ENCODE assay signal across 14 mouse cellular contexts in genomic region chr16:36622320-36622719, GRCm38 (mm10). TPM values are rescaled to one million over a fixed set of nuclear protein-coding genes. Genes with fewer than 3 reads are reported as not detected.
DNase-seq lines count a peak whose midpoint lies in the region; ATAC-seq and TF ChIP-seq lines count a peak whose summit lies in the region.
"Had no signal": no experiment of that assay in that cellular context is flagged by ENCODE, and none has a peak within 500 bp of the region (broad histone marks: within the 10 kb centered on the region; RNA-seq: fewer than 3 reads in every experiment).

No protein-coding gene starts in this region.

- H3K9me3 ChIP-seq in kidney, embryonic 15.5 days (replicated peaks) = no peaks in the 10 kb centered on the region
- H3K9me3 ChIP-seq in stomach, postnatal 0 days (ENCODE audit: control insufficient read depth, low read length) = no peaks in the 10 kb centered on the region
- H3K9me3 ChIP-seq: midbrain, embryonic 10.5 days; neural tube, embryonic 15.5 days had no signal

- H3K4me2 ChIP-seq in kidney, embryonic 15.5 days = no peak overlapping the region
- no peak overlapping the region for H3K4me2 ChIP-seq in stomach, postnatal 0 days (replicated peaks; ENCODE audit: low read depth)
- H3K4me2 ChIP-seq: neural tube, embryonic 15.5 days had no signal

- H3K4me3 ChIP-seq in kidney, embryonic 15.5 days (replicated peaks) = no peak overlapping the region
- no peak overlapping the region for H3K4me3 ChIP-seq in stomach, postnatal 0 days (ENCODE audit: low read depth, low read length)
- H3K4me3 ChIP-seq: midbrain, embryonic 10.5 days; neural tube, embryonic 15.5 days had no signal

- H3K9ac ChIP-seq in kidney, embryonic 15.5 days = no peak overlapping the region
- H3K9ac ChIP-seq in stomach, postnatal 0 days (ENCODE audit: low read length) = no peak overlapping the region
- H3K9ac ChIP-seq: neural tube, embryonic 15.5 days had no signal

- no peaks in the 10 kb centered on the region for H3K27me3 ChIP-seq in kidney, embryonic 15.5 days
- no peaks in the 10 kb centered on the region for H3K27me3 ChIP-seq in stomach, postnatal 0 days (ENCODE audit: control insufficient read depth, insufficient read depth, low read length)
- H3K27me3 ChIP-seq: neural tube, embryonic 15.5 days had no signal

- ATAC-seq in kidney, embryonic 15.5 days (replicated peaks; ENCODE audit: low FRiP score) = no peak
- no peak for ATAC-seq in stomach, postnatal 0 days (ENCODE audit: low FRiP score, low TSS enrichment)

- 71% methylated on average over 3 of the region's 3 CpGs for WGBS in kidney, embryonic 15.5 days
- 74% methylated on average over 3 of the region's 3 CpGs for WGBS in stomach, postnatal 0 days

- peak; percentile 8 for DNase-seq in embryo, embryonic 11 days
- DNase-seq in embryo, embryonic 10.5 days (ENCODE audit: low spot score) = no peak
- peak; percentile 32 for DNase-seq in kidney, adult 18-20 months
- peak; percentile 21 to 39 for DNase-seq in right cerebral cortex, adult 2 months (ENCODE audit: low spot score in 2 of 2)
- no peak for DNase-seq in right cerebral cortex, postnatal 36 days (ENCODE audit: low spot score in 2 of 2)
- DNase-seq in stomach, postnatal 0 days (ENCODE audit: low spot score) = no peak
- no peak for DNase-seq in natural killer cell, adult 2 months (ENCODE audit: low spot score in 2 of 2)
- DNase-seq: cerebellum, adult 8-10 months; lung, adult 2 months; thymus, adult 2 months had no signal

- peak; percentile 49 for TF ChIP-seq CTCF in stomach, postnatal 0 days (IDR thresholded peaks at IDR 0.05; ENCODE audit: low read depth)

- H3K27ac ChIP-seq in kidney, embryonic 15.5 days = no peak overlapping the region
- H3K27ac ChIP-seq in stomach, postnatal 0 days (replicated peaks) = no peak overlapping the region
- H3K27ac ChIP-seq: midbrain, embryonic 10.5 days; neural tube, embryonic 15.5 days had no signal

- no peak for TF ChIP-seq EP300 in stomach, postnatal 0 days (optimal IDR thresholded peaks at IDR 0.05)

- H3K4me1 ChIP-seq in kidney, embryonic 15.5 days = no peaks in the 10 kb centered on the region
- no peaks in the 10 kb centered on the region for H3K4me1 ChIP-seq in stomach, postnatal 0 days (replicated peaks; ENCODE audit: control insufficient read depth, insufficient read depth)
- H3K4me1 ChIP-seq: neural tube, embryonic 15.5 days had no signal

- H3K36me3 ChIP-seq in kidney, embryonic 15.5 days = no peaks in the 10 kb centered on the region
- no peaks in the 10 kb centered on the region for H3K36me3 ChIP-seq in stomach, postnatal 0 days (ENCODE audit: control insufficient read depth, insufficient read depth, low read length)
- H3K36me3 ChIP-seq: midbrain, embryonic 10.5 days; neural tube, embryonic 15.5 days had no signal

RNA-seq across cellular contexts. Expression of gene Cd86, which starts 43.6 kb away (rescaled TPM):
- 1.3 and 1.4 TPM in 2 replicates for polyA plus RNA-seq in kidney, embryonic 15.5 days (2015; fragmentation: Nextera tagmentation; extraction: Ambion mirVana)
- polyA plus RNA-seq in stomach, postnatal 0 days (2015; fragmentation: Nextera tagmentation; extraction: Ambion mirVana) = 1.5 and 2.0 TPM in 2 replicates
- polyA plus RNA-seq: C2C12 had no signal

Comparison
In these comparisons a context has a peak if more than half of its experiments do, and no peak if none do; other contexts are left out.
1. DNase-seq: peak in embryo, embryonic 11 days (single experiment), kidney, adult 18-20 months (single experiment) and right cerebral cortex, adult 2 months (2 of 2); none in embryo, embryonic 10.5 days (single experiment), right cerebral cortex, postnatal 36 days (0 of 2), stomach, postnatal 0 days (single experiment) and natural killer cell, adult 2 months (0 of 2).